In genomic region chr1:181211920-181212633, GRCm38 (mm10) we compare ENCODE assay signal across 8 mouse cellular contexts. TPM values are rescaled to one million over a fixed set of nuclear protein-coding genes. Genes with fewer than 3 reads are reported as not detected.
A peak's percentile ranks its signal among the peaks of the same experiment; 100 is the strongest.
DNase-seq lines count a peak whose midpoint lies in the region.

Gene Wdr26, minus strand, starts transcription at chr1:181212001.

- H3K36me3 ChIP-seq in megakaryocyte, embryonic 14.5 days (replicated peaks; ENCODE audit: low read length), result peaks cover 40% of the 10 kb centered on the region

- no peaks in the 10 kb centered on the region for H3K27me3 ChIP-seq in megakaryocyte, embryonic 14.5 days (replicated peaks)

- no peaks in the 10 kb centered on the region for H3K9me3 ChIP-seq in megakaryocyte, embryonic 14.5 days

- H3K4me3 ChIP-seq in megakaryocyte, embryonic 14.5 days (replicated peaks), result peak within 1 kb of the TSS; percentile 96

- DNase-seq in ZHBTc4 (ENCODE audit: low read depth, low spot score), result peak; percentile 86
- DNase-seq in cerebellum, postnatal 4 days (ENCODE audit: low spot score in 2 of 2), result peak; percentile 51 to 72
- peak; percentile 63 to 67 for DNase-seq in gastrocnemius, adult 8-10 months (ENCODE audit: low spot score in 2 of 2)
- DNase-seq in hindlimb bud, embryonic 11.5 days (ENCODE audit: extremely low spot score, low read depth, low spot score), result peak; percentile 33
- peak; percentile 66 to 84 for DNase-seq in left cerebral cortex, adult 8-10 months (ENCODE audit: low spot score in 2 of 2)
- peak; percentile 92 to 94 for DNase-seq in right cerebral cortex, postnatal 10 days (ENCODE audit: low spot score in 2 of 2)
- peak; percentile 79 to 80 for DNase-seq in urinary bladder, postnatal 4 days (ENCODE audit: low spot score in 2 of 2)

- H3K4me1 ChIP-seq in megakaryocyte, embryonic 14.5 days, result peaks cover 55% of the 10 kb centered on the region

RNA-seq across cellular contexts. Expression of gene Wdr26, which starts in this region (rescaled TPM):
- total RNA-seq in gastrocnemius, adult 8-10 months (2022), result 100 to 1,000 TPM in 1 of 4 experiments, 10 to 100 TPM in 3; 91.5 to 100 (median 92.8) TPM
- total RNA-seq in left cerebral cortex, adult 8-10 months (2022), result 100 to 1,000 TPM in 1 of 4 experiments, 10 to 100 TPM in 3; 93.7 to 102 (median 95.1) TPM
- 11.4 and 14.3 TPM in 2 replicates for polyA plus RNA-seq in megakaryocyte, embryonic 14.5 days (2012; ENCODE audit: insufficient read depth, low replicate concordance)

Comparison
In these comparisons a context has a peak if more than half of its experiments do, and no peak if none do; other contexts are left out.
1. Peak in every context shown above with its lines: DNase-seq and H3K4me3 ChIP-seq.
2. DNase-seq: peak in every context shown above with its lines; median percentile 93 in right cerebral cortex, postnatal 10 days; 86 in ZHBTc4; 80 in urinary bladder, postnatal 4 days; 75 in left cerebral cortex, adult 8-10 months; 65 in gastrocnemius, adult 8-10 months; 62 in cerebellum, postnatal 4 days; 33 in hindlimb bud, embryonic 11.5 days.